Mouse (Mus musculus): Measurements from ENCODE around the gene Tuba4a. TPM values are rescaled to one million over a fixed set of nuclear protein-coding genes. Genes with fewer than 3 reads are reported as not detected.

The Tuba4a gene
- 10.0 and 10.7 TPM in 2 replicates for polyA plus RNA-seq (2016; fragmentation: Nextera tagmentation; extraction: Ambion mirVana)

GRCm38 (mm10) chr1:75219531-75219930 is at the start of gene Tuba4a:
TSS of gene Tuba4a (minus strand) at chr1:75219865.
- Histone ChIP-seq H3K4me1 (peaks cover 22% of the 10 kb centered on the region), H3K27me3 (ENCODE audit: low read depth, poor library complexity, severe bottlenecking) (peaks cover 82% of the 10 kb centered on the region), H3K4me3 (peak within 1 kb of the TSS; percentile 60), H3K9me3 (replicated peaks) (no peaks in the 10 kb centered on the region), H3K36me3 (peaks cover 14% of the 10 kb centered on the region), H3K27ac (peak within 1 kb of the TSS; percentile 40; the same call in 1 of the 2 replicates)
- WGBS = under 1% methylated on average over 34 of the region's 34 CpGs
- DNase-seq (ENCODE audit: low spot score) = no peak

- peak within 1 kb of the TSS; percentile 33 for H3K4me3 ChIP-seq
- DNase-seq (ENCODE audit: low spot score) = no peak
- H3K4me1 ChIP-seq = peaks cover 11% of the 10 kb centered on the region
- H3K9me3 ChIP-seq (replicated peaks) = no peaks in the 10 kb centered on the region
- 12% methylated on average over 32 of the region's 32 CpGs for WGBS
- no peak within 1 kb of the TSS for H3K27ac ChIP-seq
- peaks cover 58% of the 10 kb centered on the region for H3K27me3 ChIP-seq (ENCODE audit: low read depth, poor library complexity, severe bottlenecking)
- H3K36me3 ChIP-seq = no peaks in the 10 kb centered on the region
Observed at GRCm38 (mm10) chr1:75264091-75264880, 44.6 kb upstream of the Tuba4a start, which contains the start of gene Ptprn. TSS of gene Ptprn (minus strand) at chr1:75264502.

- Histone ChIP-seq H3K4me3 (peak overlapping the region; percentile 33), H3K4me1 (peaks cover 11% of the 10 kb centered on the region), H3K36me3 (no peaks in the 10 kb centered on the region), H3K27me3 (ENCODE audit: low read depth, poor library complexity, severe bottlenecking) (peaks cover 53% of the 10 kb centered on the region), H3K27ac (no peak overlapping the region), H3K9me3 (replicated peaks) (no peaks in the 10 kb centered on the region)
- WGBS = 2% methylated on average over 40 of the region's 40 CpGs
- peak; percentile 89 for DNase-seq (ENCODE audit: low spot score)
Observed at GRCm38 (mm10) chr1:75262969-75263951, 43.6 kb upstream of the Tuba4a start.

- Histone ChIP-seq H3K4me3 (no peak overlapping the region), H3K27me3 (ENCODE audit: low read depth, poor library complexity, severe bottlenecking) (peaks cover 49% of the 10 kb centered on the region), H3K4me1 (peaks cover 11% of the 10 kb centered on the region), H3K36me3 (no peaks in the 10 kb centered on the region), H3K27ac (no peak overlapping the region), H3K9me3 (replicated peaks) (no peaks in the 10 kb centered on the region)
- no peak for DNase-seq (ENCODE audit: low spot score)
Observed at GRCm38 (mm10) chr1:75261278-75261677, 41.6 kb upstream of the Tuba4a start.

GRCm38 (mm10) chr1:75255516-75256046 is 35.9 kb upstream of the Tuba4a start:
- no peaks in the 10 kb centered on the region for H3K9me3 ChIP-seq (replicated peaks)
- H3K4me1 ChIP-seq = peaks cover 13% of the 10 kb centered on the region
- 80% methylated on average over 10 of the region's 10 CpGs for WGBS
- DNase-seq (ENCODE audit: low spot score) = no peak
- no peak overlapping the region for H3K4me3 ChIP-seq
- no peaks in the 10 kb centered on the region for H3K36me3 ChIP-seq
- H3K27me3 ChIP-seq (ENCODE audit: low read depth, poor library complexity, severe bottlenecking) = peaks cover 18% of the 10 kb centered on the region
- no peak overlapping the region for H3K27ac ChIP-seq

GRCm38 (mm10) chr1:75254625-75255013 is 35.0 kb upstream of the Tuba4a start:
- Histone ChIP-seq H3K4me1 (peaks cover 15% of the 10 kb centered on the region), H3K36me3 (no peaks in the 10 kb centered on the region), H3K27me3 (ENCODE audit: low read depth, poor library complexity, severe bottlenecking) (peaks cover 18% of the 10 kb centered on the region), H3K9me3 (replicated peaks) (no peaks in the 10 kb centered on the region), H3K27ac (no peak overlapping the region), H3K4me3 (no peak overlapping the region)
- DNase-seq (ENCODE audit: low spot score) = no peak
- 79% methylated on average over 8 of the region's 8 CpGs for WGBS

- Histone ChIP-seq H3K27me3 (ENCODE audit: low read depth, poor library complexity, severe bottlenecking) (peaks cover 18% of the 10 kb centered on the region), H3K4me1 (peaks cover 15% of the 10 kb centered on the region), H3K36me3 (no peaks in the 10 kb centered on the region), H3K9me3 (replicated peaks) (no peaks in the 10 kb centered on the region), H3K4me3 (no peak overlapping the region), H3K27ac (no peak overlapping the region)
- 64% methylated on average over 16 of the region's 16 CpGs for WGBS
- DNase-seq (ENCODE audit: low spot score) = peak; percentile 87
Observed at GRCm38 (mm10) chr1:75253849-75254624, 34.4 kb upstream of the Tuba4a start.

GRCm38 (mm10) chr1:75253029-75253428 is 33.4 kb upstream of the Tuba4a start:
- Histone ChIP-seq H3K27ac (no peak overlapping the region), H3K9me3 (replicated peaks) (no peaks in the 10 kb centered on the region), H3K4me1 (peaks cover 21% of the 10 kb centered on the region), H3K36me3 (no peaks in the 10 kb centered on the region), H3K4me3 (no peak overlapping the region), H3K27me3 (ENCODE audit: low read depth, poor library complexity, severe bottlenecking) (peaks cover 18% of the 10 kb centered on the region)
- 75% methylated on average over 16 of the region's 16 CpGs for WGBS
- no peak for DNase-seq (ENCODE audit: low spot score)

GRCm38 (mm10) chr1:75252308-75252707 is 32.6 kb upstream of the Tuba4a start:
- H3K9me3 ChIP-seq (replicated peaks) = no peaks in the 10 kb centered on the region
- no peaks in the 10 kb centered on the region for H3K36me3 ChIP-seq
- H3K27ac ChIP-seq = no peak overlapping the region
- 68% methylated on average over 13 of the region's 13 CpGs for WGBS
- H3K27me3 ChIP-seq (ENCODE audit: low read depth, poor library complexity, severe bottlenecking) = peaks cover 18% of the 10 kb centered on the region
- peaks cover 28% of the 10 kb centered on the region for H3K4me1 ChIP-seq
- DNase-seq (ENCODE audit: low spot score) = no peak
- no peak overlapping the region for H3K4me3 ChIP-seq

- Histone ChIP-seq H3K4me1 (peaks cover 31% of the 10 kb centered on the region), H3K4me3 (peak overlapping the region; percentile 34), H3K27me3 (ENCODE audit: low read depth, poor library complexity, severe bottlenecking) (peaks cover 18% of the 10 kb centered on the region), H3K27ac (peak overlapping the region; percentile 50), H3K9me3 (replicated peaks) (no peaks in the 10 kb centered on the region), H3K36me3 (no peaks in the 10 kb centered on the region)
- 5% methylated on average over 22 of the region's 22 CpGs for WGBS
- peak; percentile 87 for DNase-seq (ENCODE audit: low spot score)
Observed at GRCm38 (mm10) chr1:75251112-75251970, 31.7 kb upstream of the Tuba4a start.

- Histone ChIP-seq H3K4me3 (no peak overlapping the region), H3K27ac (no peak overlapping the region), H3K27me3 (ENCODE audit: low read depth, poor library complexity, severe bottlenecking) (peaks cover 18% of the 10 kb centered on the region), H3K9me3 (replicated peaks) (no peaks in the 10 kb centered on the region), H3K36me3 (peaks cover 4% of the 10 kb centered on the region; the same call in 1 of the 2 replicates), H3K4me1 (peaks cover 31% of the 10 kb centered on the region)
- no peak for DNase-seq (ENCODE audit: low spot score)
- 59% methylated on average over 3 of the region's 3 CpGs for WGBS
Observed at GRCm38 (mm10) chr1:75250498-75250897, 30.8 kb upstream of the Tuba4a start.

Measured in limb, embryonic 10.5 days (tissue).